Mouse (Mus musculus) T-helper 17 cell (primary cell): ENCODE data around the gene Sppl2b.
"Not testable (repeated sequence)": the region's sequence is repeated elsewhere in the genome, so short reads cannot be mapped to it uniquely, and the experiment has no call there.

ENCODE experiments used
- in situ Hi-C, 2 experiments: fragments of 300-600 bp; cut with MboI, MseI; formaldehyde crosslinking; loops; 1 replicate in 1 of 2; 2 replicates in 1 of 2; pipeline ENCODE4 v1.15.1; 2025; ENCODE audit warnings: high pct_unique_total_duplicates in 2 of 2

Sppl2b gene

GRCm38 (mm10) chr10:80854913-80855748 is at the start of gene Sppl2b, which contains the start of gene Lsm7:
TSS of gene Sppl2b (plus strand) at chr10:80855275.
TSS of gene Lsm7 (minus strand) at chr10:80855209.
- in situ Hi-C loops = no loop called here

- in situ Hi-C loops = loop anchor here in 1 of 2 experiments (5.0 kb wide), 1 partner anchor 192 kb away; no protein-coding TSS in a partner anchor
Observed at GRCm38 (mm10) chr10:80805322-80805721, 49.8 kb upstream of the Sppl2b start.

DNA sequence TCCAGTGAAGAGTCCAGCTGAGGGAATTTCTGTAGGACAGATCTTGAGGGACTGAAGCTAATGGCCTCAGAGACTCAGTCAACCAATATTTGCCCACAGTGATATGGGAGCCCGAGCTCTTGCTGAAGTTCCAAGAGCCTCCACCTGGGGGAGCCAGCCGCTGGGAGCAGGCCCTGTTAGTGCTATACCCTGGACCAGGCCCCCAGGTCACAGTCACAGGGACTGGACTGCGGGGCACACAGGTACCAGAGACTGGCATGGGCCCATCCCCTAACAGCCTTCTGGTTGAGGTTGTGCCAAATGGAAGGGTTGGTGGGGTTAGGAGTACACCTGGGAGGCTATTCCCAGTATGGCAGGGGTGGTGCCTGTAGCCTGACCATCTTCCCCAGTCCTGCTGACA is 49.1 kb upstream of the Sppl2b start:
- in situ Hi-C loops = loop anchor here in 1 of 2 experiments (5.0 kb wide), 1 partner anchor 191 kb away; no protein-coding TSS in a partner anchor

DNA sequence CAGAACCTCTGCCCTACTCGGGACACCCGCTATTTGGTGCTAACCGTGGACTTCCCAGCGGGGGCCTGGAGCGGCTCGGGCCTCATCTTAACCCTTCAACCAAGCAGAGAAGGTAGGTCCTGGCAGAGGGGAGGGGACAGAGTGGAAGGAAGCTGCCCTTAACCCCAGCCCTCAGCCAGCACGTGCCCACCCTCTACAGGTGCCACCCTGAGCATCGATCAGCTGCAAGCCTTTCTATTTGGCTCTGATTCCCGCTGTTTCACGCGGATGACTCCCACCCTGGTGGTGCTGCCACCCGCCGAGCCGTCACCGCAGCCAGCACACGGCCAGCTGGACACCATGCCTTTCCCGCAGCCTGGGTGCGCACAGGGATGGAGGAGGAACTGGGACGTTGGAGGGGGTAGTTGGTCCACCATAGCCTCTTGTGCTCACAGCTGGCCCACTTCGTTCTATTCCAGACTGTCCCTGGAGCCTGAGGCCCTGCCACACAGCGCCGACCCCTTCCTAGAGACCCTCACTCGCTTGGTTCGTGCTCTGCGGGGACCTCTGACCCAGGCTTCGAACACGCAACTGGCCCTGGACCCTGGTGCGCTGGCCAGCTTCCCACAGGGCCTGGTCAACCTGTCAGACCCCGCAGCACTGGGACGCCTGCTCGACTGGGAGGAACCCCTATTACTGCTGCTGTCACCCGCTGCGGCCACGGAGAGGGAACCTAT is 48.6 kb upstream of the Sppl2b start:
- in situ Hi-C loops = loop anchor here in 1 of 2 experiments (5.0 kb wide), 1 partner anchor 191 kb away; no protein-coding TSS in a partner anchor

GRCm38 (mm10) chr10:80807057-80807627 is 47.9 kb upstream of the Sppl2b start:
- in situ Hi-C loops = loop anchor here in 1 of 2 experiments (5.0 kb wide), 1 partner anchor 190 kb away; no protein-coding TSS in a partner anchor

DNA sequence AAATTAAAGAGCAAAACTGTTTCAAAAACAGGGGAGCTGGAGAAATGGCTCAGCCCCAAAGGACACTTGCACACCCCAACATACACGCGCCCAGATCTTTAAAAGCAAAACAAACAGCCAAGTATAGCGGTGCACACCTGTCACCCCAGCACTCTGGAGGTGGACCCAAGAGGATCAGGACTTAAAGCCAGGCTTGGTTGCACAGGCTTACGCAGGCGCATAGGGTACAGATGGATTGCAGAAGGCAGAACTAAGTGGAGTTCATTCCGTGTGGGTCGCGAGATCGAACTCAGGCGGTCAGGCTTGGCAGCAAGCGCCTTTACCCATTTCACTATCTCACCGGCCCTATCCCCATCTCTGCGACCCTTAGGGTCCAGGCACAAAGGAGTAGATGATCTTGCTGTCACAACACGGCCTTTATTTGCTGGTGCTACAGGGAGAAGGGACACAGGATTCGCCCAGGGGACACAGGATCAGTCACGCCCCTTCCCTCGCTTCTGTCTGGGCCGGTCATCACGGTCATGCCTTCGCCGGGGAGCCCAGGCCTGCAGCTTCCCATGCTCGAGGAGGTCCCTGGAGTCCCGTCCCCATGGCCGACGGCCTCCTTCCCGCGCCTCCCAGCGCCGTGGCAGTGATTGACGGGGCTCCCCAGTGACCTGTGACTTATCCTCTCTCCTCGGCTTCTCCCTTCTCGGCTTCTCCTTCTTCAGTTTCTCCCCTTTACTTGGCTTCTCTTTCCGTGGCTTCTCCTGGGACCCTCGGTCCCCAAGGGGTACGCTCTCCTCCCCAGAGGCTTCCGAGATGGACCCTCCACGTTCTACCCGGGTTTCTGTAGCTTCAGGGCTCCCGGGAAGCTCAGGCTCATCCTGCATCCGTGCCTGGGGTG is 46.7 kb upstream of the Sppl2b start:
- in situ Hi-C loops = loop anchor here in 1 of 2 experiments (5.0 kb wide), 1 partner anchor 189 kb away; no protein-coding TSS in a partner anchor

DNA sequence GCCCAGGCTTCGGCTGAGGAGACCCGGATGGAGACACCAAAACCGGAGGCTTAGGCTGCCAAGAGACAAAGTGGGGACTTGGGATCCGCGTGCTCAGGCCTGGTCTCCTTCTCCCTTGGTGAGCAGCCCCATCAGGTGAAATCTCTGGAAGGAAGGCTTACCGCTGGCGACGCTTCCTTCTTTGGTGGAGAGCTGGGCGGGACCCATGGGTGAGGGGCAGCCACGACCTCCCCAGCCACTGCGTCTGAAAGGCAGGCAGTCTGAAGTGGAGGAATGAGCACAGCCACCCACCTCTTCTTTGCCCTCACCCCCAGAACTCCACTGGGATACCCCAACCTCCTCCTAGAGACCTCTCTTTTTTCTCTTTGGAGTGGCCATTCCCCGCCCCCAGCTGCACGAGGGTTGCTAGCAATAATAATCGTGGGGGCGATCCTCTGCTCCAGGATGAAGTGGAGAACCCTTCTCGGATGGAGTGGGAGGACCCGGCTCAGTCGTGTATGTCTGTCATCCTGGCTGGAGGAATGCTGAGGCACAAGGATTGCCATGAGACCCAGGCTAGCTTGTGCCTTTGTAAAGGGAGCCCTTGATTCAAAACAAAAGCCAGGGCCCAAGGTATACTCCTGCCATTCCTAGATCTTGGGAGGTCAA is 46.0 kb upstream of the Sppl2b start:
- in situ Hi-C loops = loop anchor here in 1 of 2 experiments (5.0 kb wide), 1 partner anchor 188 kb away; no protein-coding TSS in a partner anchor

DNA sequence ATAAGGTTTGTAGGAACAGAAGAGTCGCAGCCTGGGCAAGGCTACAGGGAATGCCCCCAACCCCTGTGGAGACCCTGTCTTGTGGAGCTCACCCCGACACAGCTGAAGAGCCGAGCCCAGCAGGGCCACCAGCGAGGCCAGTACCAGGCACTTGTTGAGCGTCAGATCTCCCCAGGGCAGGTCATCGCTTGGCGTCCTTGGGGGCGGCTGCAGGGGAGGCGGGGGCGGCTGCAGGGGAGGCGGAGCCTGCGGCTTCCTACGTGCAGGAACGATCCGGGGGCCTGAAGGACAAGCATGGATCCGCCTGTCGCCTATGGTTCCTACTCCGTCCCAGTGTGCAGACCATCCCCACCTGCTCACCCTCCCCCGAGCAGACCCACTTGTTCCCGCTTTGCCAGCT is 45.0 kb upstream of the Sppl2b start:
- in situ Hi-C loops = loop anchor here in 1 of 2 experiments (5.0 kb wide), 2 partner anchors 67 to 182 kb away; no protein-coding TSS in a partner anchor

DNA sequence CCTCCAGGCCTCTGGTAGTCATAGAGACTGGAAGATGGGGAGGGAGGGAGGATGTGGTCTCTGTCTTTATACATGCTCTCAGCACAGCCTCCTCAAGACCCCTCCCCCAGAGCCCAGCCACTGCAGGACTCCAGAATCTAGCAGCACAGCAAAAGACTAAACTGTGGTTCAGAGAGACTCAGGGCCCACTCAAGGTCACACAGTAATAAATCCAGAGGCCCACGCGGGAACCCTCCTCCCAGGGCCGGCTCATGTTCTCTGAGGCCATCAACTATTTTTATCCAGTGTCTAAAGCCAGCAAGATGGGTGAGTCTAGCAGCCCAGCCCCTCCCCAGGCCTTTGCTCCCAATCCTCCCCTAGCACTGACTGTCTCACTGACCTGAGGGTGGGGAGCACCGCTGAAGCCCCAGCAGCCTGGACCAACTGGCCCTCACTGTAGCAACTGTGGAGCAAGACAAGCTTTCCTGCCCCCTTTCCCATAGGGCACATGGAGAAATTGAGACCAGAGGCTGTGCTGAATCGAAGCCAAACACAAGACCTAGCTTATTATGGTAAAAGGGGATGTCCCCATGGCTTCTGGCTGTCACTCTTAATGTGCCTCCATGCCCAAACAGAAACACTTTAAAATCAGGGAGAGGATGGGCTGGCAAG is 42.6 kb upstream of the Sppl2b start:
- in situ Hi-C loops = loop anchor here in 1 of 2 experiments (5.0 kb wide), 2 partner anchors 65 to 180 kb away; no protein-coding TSS in a partner anchor

DNA sequence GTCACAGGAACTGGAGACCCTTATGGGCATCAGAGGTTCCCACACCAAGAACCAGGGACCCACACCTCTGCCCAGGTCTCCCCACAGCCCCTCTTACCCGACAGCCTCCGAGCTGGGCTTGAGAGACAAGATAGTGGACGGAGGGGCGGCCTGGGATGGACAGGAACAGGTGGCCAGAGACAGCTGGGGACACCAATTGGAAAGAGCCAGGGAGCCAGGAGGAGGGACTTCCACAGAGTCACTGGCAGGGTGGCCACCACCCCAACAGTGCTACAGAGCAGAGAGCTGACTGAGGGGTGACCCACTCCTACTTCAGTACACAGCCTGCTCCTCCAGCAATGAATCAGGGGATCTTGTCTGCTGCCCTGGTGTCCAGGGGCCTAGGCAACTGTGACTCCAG is 41.7 kb upstream of the Sppl2b start, which contains the start of gene Jsrp1:
Jsrp1 (minus strand) TSS at position 133 of the 400 bp plus-strand sequence.
- in situ Hi-C loops = loop anchor here in 1 of 2 experiments (5.0 kb wide), 2 partner anchors 64 to 179 kb away; no protein-coding TSS in a partner anchor

- in situ Hi-C loops = loop anchor here in 1 of 2 experiments (5.0 kb wide), 2 partner anchors 63 to 178 kb away; no protein-coding TSS in a partner anchor
Observed at GRCm38 (mm10) chr10:80814800-80815199, 40.3 kb upstream of the Sppl2b start.

GRCm38 (mm10) chr10:80816303-80816702 is 38.8 kb upstream of the Sppl2b start:
- in situ Hi-C loops = not testable (repeated sequence)

DNA sequence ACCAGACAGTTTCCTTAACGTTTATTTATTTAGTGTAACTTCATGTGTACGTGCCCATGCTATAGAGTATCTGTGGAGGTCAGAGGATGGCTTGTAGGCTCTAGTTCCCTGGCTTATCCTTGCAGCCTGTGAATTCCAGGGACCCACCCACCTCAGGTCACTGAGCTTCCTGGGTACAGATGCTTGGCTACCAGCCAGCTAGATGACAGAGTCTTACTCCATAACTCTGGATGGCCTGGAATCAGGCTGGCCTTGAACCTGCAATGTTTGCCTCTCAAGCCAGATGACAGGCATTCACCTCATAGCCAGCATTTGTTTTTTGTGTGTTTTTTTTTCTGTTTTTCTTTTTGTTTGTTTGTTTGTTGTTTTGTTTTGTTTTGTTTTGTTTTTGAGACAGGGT is 37.9 kb upstream of the Sppl2b start:
- in situ Hi-C loops = no loop called here

GRCm38 (mm10) chr10:80817955-80818354 is 37.1 kb upstream of the Sppl2b start:
- in situ Hi-C loops = not testable (repeated sequence)

DNA sequence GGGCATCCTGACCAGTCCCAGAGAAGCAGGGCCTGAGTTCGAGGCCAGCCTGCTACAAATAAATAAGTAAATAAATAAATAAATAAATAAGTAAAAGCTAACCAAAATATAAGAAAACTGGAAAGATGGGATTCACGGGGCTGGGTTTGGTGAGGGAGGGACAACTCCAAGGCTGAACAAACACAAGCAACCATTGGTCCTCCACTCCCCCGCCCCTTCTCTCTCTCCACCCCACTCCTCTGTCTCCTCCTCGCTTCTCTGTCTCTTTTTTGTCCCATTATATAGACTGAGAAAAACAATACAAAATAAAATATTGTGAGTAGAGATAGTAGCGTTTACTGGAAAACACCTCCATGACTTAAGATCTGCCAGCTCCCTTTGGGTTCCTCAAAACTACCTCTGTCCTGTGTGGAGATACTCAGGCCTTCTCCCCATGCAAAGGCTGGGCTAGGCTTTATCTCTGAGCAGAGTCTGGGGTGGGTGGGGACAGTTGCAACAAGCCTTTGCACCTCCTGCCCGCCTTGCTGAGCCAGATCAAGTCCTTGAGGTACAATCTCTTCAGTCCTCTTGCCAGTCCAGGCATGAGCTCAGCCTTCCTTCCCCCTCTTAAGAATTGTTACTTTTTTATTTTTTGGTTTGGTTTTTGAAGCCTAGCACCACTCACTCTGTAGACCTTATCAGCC is 36.3 kb upstream of the Sppl2b start:
- in situ Hi-C loops = no loop called here

DNA sequence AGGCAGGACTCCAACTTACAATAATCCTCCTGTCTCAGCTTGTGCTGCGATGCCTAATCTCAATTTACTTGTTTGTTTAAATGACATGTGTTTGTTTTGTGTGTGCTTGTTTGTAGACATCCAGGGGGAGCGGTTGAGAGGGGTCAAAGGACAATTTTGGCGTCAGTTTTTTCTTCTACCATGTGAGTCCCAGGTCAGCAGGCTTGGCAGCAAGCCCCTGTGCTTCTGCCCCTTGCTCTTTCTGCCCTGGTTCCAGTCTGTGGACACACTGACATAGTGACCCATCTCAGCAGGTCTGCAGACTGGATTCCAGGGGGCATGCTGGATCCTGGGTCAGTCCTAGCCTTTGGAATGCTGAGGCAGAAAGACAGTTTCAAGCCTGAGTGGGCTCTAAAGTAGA is 35.7 kb upstream of the Sppl2b start:
- in situ Hi-C loops = no loop called here

DNA sequence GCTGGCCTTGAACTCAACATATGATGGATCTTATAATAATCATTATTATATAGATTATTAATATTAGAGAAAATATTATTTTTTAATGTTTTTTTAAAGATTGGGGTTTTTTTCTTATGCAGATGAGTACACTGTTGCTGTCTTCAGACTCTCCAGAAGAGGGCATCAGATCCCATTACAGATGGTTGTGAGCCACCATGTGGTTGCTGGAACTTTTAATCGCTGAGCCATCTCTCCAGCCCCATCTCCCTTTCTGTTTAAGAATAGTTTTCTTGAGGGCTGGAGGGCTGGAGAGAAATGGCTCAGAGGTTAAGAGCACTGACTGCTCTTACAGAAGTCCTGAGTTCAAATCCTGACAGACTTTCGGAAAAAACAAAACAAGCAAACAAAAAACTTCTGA is 33.1 kb upstream of the Sppl2b start:
- in situ Hi-C loops = no loop called here

GRCm38 (mm10) chr10:80822528-80822927 is 32.5 kb upstream of the Sppl2b start:
- in situ Hi-C loops = no loop called here

DNA sequence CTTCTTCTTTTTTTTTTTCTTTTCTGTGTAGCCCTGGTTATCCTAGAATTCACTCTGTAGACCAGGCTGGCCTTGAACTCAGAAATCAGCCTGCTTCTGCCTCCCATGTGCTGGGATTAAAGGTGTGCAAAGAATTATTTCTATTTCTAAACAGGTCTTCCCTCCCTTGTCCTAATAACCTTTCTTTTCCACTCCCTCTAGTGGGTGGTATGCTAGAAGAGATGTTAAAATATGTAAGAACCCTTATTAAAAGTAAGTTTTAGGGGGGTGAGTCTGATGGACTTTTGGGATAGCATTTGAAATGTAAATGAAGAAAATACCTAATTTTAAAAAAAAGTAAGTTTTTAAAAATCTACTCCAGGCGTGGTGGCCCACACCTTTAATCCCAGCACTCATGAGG is 31.8 kb upstream of the Sppl2b start:
- in situ Hi-C loops = no loop called here
